Mouse (Mus musculus): ENCODE results near the gene Msi2.

The Msi2 gene

DNA sequence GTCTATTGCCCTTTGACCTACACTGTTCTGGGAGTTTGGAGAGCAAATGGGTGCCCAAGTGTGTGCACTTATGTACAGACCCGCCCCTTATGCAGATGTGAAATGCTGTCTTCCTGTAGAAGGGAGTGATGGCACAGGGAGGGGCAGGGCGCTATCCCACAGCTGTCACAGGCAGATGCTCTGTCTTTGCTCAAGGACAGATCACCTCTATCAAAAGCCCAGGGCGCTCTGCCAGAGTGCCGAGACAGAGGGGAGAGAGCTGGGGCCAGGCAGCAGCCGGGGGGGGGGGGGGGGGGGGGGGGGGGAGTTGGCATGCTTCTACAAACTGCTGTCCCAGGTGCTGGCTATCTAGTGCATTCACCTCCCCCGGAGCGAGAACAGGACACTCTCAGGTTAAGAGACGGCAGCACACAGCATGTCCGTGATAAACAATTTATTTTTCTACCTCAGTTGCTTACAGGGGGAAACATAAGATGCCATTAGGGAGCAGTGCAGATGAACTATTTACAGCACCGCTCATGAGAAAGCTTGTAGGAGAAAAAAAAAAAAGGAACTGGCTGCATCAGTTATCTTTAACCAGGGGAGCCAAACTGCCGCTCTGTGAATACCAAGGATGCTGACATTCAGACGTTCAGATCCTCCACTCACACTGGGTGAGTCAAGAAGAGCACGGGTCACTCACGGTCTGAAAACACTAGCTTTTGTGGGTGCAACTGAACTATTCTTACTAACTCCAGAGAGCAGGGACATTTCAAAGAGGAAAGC is 337.0 kb downstream of the Msi2 start:
- no peak for DNase-seq (ENCODE audit: extremely low spot score, low spot score)

- no peak for DNase-seq (ENCODE audit: extremely low spot score, low spot score)
Observed at GRCm38 (mm10) chr11:88379635-88380034, 338.7 kb downstream of the Msi2 start.

DNA sequence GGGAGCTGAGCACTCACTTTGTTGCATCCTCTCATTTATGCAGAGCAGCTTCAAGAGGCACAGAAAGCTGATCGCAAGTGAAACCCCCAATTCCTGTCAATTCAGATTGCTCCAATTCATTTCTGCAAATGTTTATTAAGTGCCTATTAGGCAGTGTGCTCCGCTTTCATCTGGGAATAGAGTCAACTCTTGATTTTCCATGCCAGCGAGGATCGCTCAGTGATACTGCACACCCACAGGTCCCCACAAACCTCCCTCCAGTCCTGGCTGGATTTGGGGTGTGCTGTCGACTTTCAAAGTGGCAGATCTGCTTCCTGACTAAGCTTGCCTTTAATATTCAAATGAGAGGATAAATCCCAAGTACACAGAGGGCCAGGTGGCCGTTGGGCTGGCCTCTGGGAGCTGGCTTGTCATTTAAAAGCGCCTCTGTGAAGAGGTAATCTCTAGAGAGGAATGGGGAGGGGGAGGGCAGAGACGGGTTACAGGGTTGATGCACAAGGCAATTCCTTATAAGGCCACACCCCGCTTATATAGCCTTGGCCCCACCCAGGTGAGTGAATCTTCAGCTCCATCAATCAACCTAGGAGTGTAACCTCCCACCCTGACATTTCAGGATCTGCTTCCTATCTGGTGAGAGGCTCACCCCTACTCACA is 339.5 kb downstream of the Msi2 start:
- no peak for DNase-seq (ENCODE audit: extremely low spot score, low spot score)

- DNase-seq (ENCODE audit: extremely low spot score, low spot score), result no peak
Observed at GRCm38 (mm10) chr11:88372589-88372988, 345.7 kb downstream of the Msi2 start.

DNA sequence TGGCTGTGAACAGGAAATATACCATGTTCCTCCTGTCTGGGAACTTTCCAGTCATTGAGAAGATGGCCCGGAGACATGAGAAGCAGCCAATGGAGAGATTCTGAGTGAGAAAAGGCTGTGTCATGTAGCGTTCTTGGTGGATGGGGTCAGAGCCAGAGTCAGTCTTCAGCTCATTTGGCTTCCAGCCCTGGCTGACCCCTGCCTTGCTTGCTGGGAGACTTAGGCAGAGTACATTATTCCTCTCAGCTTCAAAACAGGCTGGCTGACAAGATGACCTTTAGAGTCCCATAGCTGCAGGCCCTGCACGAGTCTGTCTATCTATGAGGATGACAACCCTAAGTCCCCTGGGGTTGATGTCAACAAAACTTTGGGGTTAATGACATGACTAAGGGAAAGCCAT is 348.4 kb downstream of the Msi2 start:
- no peak for DNase-seq (ENCODE audit: extremely low spot score, low spot score)

GRCm38 (mm10) chr11:88367501-88367900 is 350.8 kb downstream of the Msi2 start:
- no peak for DNase-seq (ENCODE audit: extremely low spot score, low spot score)

- no peak for DNase-seq (ENCODE audit: extremely low spot score, low spot score)
Observed at GRCm38 (mm10) chr11:88365914-88366540, 352.3 kb downstream of the Msi2 start.

- no peak for DNase-seq (ENCODE audit: extremely low spot score, low spot score)
Observed at GRCm38 (mm10) chr11:88364231-88364630, 354.1 kb downstream of the Msi2 start.

- no peak for DNase-seq (ENCODE audit: extremely low spot score, low spot score)
Observed at GRCm38 (mm10) chr11:88363481-88363880, 354.8 kb downstream of the Msi2 start.

DNA sequence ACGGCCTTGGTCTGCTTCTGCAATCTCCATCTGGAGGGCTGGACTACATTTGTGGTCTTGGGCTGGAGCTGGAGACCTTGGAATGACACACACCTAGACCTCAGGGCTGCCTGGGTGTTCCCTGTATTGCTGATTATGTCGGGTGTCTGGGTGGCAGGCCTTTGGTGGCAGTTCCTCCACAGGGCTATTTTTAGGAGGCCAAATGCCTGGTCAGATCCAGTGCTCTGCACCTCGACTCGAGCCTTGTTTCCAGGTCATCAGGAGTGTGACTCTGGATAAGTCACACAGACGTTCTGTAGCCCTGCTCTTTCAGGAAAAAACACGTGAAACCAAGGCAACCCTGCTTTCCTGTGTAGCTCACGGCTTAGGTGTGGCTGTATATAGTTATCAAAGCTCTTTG is 358.6 kb downstream of the Msi2 start:
- no peak for DNase-seq (ENCODE audit: extremely low spot score, low spot score)

- DNase-seq (ENCODE audit: extremely low spot score, low spot score), result no peak
Observed at GRCm38 (mm10) chr11:88357325-88357724, 361.0 kb downstream of the Msi2 start.

- DNase-seq (ENCODE audit: extremely low spot score, low spot score), result no peak
Observed at GRCm38 (mm10) chr11:88356598-88357290, 361.6 kb downstream of the Msi2 start.

- no peak for DNase-seq (ENCODE audit: extremely low spot score, low spot score)
Observed at GRCm38 (mm10) chr11:88356016-88356415, 362.3 kb downstream of the Msi2 start.

DNA sequence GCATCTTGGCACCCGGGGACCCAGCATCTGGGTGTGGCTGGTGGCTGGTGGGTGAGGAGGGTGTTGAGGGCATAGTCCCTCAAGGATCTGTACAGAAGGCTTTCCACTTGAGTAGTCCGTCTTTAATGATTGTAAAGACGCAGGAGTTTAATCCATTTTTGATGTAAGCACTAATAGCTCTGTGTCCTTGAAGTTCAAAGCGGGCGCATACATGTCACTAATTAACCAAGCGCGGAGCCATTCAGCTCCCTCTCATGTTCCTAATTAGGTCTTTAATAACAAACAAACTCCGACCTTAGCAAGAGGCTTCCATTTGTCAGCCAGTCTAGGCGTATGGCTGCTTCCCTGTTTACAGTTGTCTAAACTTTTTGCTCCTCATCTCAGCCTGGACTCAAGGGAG is 363.5 kb downstream of the Msi2 start:
- DNase-seq (ENCODE audit: extremely low spot score, low spot score), result no peak

DNA sequence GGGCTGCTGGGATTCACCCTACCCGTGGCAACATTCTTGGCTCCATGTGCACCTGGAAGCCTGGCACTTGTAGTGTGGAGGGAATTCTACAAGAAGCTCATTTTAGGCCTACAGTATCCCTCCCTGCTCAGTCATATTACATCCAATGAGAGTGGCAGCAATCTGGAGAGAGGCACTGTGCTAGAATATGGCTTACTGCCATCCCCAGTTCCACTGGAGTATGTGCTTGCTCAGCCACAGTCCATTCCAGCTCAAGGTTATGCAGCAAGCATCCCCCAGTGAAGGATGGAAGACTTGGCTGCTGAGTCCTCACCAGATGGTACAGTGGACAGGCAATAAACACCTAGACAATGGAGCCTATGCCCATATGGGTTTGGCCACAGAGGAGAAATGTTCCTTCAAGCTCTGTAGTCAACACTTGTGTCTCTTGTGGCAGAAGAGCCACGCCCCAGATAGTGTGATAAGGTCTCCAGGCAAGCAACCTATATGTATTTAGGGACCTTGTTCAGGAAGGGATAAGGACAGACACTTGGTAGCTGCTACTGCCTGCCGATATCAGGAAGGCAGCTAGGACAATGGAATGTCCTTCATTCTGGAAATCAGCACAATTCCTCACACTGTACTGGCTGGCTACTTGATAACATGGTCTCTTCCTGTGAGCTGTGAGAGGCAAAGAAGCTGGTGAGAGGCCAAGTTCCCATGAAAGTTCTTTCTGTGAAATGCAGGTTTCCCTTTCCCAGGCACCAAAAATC is 366.4 kb downstream of the Msi2 start:
- DNase-seq (ENCODE audit: extremely low spot score, low spot score), result no peak

GRCm38 (mm10) chr11:88348690-88349089 is 369.6 kb downstream of the Msi2 start:
- no peak for DNase-seq (ENCODE audit: extremely low spot score, low spot score)

DNA sequence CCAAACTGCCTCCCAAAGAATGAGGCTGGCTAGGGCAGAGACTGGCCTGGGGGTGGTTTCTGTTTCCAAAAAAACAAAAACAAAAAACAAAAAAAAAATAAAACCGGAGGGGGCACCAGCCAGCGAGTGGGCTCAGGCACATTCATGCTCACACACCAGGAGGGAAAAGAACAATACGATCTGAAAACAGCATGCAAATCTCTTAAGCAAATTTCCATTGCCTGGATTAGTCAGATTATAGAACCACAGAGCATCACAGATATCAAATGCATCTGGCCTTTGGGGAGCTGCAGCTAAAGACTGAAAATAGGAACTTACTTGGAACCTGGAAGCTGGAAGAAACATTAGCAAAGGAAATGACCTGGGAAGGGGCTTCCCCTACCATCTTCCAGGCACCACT is 370.3 kb downstream of the Msi2 start:
- no peak for DNase-seq (ENCODE audit: extremely low spot score, low spot score)

DNA sequence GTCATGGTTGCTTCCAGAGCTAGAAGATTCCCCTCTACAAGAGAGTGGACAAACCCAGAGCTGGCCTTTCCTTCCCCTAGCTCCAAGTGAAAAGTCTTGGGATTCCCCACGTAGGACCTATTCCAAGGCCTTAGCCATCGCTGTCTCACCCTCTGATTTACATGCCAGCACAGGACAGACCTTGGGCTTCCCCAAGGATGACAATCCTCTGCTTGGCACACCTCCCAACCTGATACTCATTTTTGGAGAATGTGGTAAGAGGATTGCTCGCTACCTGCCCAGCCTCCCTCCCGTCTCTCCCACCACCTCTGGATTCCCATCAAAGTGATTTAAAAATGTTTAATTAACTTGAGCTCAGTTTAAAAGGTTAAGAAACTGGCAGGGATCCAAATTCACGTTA is 372.2 kb downstream of the Msi2 start:
- DNase-seq (ENCODE audit: extremely low spot score, low spot score), result no peak

- no peak for DNase-seq (ENCODE audit: extremely low spot score, low spot score)
Observed at GRCm38 (mm10) chr11:88337926-88338325, 380.4 kb downstream of the Msi2 start.

DNA sequence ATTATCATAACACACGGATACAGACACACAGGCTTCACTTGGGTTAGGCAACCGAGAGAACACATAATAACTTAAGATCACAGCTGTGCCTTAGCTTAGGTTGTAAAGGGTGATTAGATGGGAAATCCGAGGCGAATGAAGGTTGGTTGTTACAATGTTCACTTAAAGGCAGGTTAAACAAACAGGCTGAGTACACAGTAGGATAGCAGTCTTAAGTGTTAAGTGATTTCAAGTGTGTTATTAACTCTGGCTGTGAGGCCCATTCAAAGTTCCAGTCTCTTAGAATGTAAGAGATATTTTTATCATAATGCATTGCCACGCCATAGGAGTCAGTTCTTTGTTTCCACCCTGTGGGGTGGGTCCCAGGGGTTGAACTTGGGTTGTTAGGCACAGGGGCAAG is 383.4 kb downstream of the Msi2 start:
- no peak for DNase-seq (ENCODE audit: extremely low spot score, low spot score)

- no peak for DNase-seq (ENCODE audit: extremely low spot score, low spot score)
Observed at GRCm38 (mm10) chr11:88332309-88332934, 385.9 kb downstream of the Msi2 start.
